In the genomic region with DNA sequence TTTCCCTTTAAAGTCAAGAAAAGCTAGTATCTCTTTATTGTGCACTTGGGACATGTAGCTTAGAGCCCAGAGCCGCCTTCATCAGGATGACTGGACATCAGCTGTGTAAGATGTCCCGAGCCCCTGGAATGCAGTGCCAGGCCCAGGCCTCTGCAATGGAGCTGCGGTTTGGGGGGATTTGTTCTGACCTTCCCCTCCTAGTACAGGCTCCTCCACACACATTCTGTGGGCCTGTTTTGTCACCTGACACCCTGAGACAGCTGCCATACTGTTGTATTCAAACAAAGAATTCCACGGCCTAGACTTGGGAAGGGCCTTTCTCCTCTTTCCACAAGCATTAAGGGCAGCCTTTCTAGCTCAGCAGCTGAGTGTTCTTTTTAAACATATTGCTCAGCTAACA, we compare ENCODE assay signal across 8 mouse cellular contexts. TPM values are rescaled to one million over a fixed set of nuclear protein-coding genes. Genes with fewer than 3 reads are reported as not detected.
DNase-seq lines count a peak whose midpoint lies in the region; ATAC-seq and TF ChIP-seq lines count a peak whose summit lies in the region.
"Had no signal": no experiment of that assay in that cellular context is flagged by ENCODE, and none has a peak within 500 bp of the region (broad histone marks: within the 10 kb centered on the region; RNA-seq: fewer than 3 reads in every experiment).

No protein-coding gene starts in this region.

- TF ChIP-seq POLR2A in olfactory bulb, adult 2 months (IDR thresholded peaks at IDR 0.05; ENCODE audit: insufficient read depth, low read depth, low read length) = no peak

- no peak overlapping the region for H3K4me3 ChIP-seq in layer of hippocampus, adult 2 months
- no peak overlapping the region for H3K4me3 ChIP-seq in hindbrain, embryonic 13.5 days
- H3K4me3 ChIP-seq in olfactory bulb, adult 2 months (ENCODE audit: insufficient read depth, low read depth, low read length) = no peak overlapping the region

- peaks cover 51% of the 10 kb centered on the region for H3K36me3 ChIP-seq in hindbrain, embryonic 13.5 days

- H3K4me1 ChIP-seq in hindbrain, embryonic 13.5 days (replicated peaks) = peaks cover 14% of the 10 kb centered on the region
- peaks cover 33% of the 10 kb centered on the region for H3K4me1 ChIP-seq in olfactory bulb, adult 2 months (ENCODE audit: control insufficient read depth, insufficient read depth, low read length)

- peak overlapping the region; percentile 94 for H3K27ac ChIP-seq in layer of hippocampus, adult 2 months
- peak overlapping the region; percentile 44; the same call in 1 of the 2 replicates for H3K27ac ChIP-seq in hindbrain, embryonic 13.5 days
- peak overlapping the region; percentile 7; the same call in 1 of the 2 replicates for H3K27ac ChIP-seq in olfactory bulb, adult 2 months (ENCODE audit: insufficient read depth, low read depth, low read length)

- H3K9ac ChIP-seq in hindbrain, embryonic 13.5 days = no peak overlapping the region

- no peaks in the 10 kb centered on the region for H3K27me3 ChIP-seq in hindbrain, embryonic 13.5 days

- WGBS in hindbrain, embryonic 13.5 days = 37% methylated on average over 4 of the region's 4 CpGs
- WGBS in olfactory bulb, adult 2 months = 60% methylated on average over 4 of the region's 4 CpGs

- no peak overlapping the region for H3K4me2 ChIP-seq in hindbrain, embryonic 13.5 days

- no peaks in the 10 kb centered on the region for H3K9me3 ChIP-seq in hindbrain, embryonic 13.5 days

- no peak for TF ChIP-seq CTCF in layer of hippocampus, adult 2 months (conservative IDR thresholded peaks at IDR 0.05)
- no peak for TF ChIP-seq CTCF in olfactory bulb, adult 2 months (IDR thresholded peaks at IDR 0.05; ENCODE audit: insufficient read depth, low read depth, low read length)

- no peak for ATAC-seq in hindbrain, embryonic 13.5 days (ENCODE audit: low FRiP score)
- no peak for ATAC-seq in megakaryocyte progenitor cell, adult 5-6 weeks (replicated peaks; ENCODE audit: poor library complexity)

- no peak for DNase-seq in layer of hippocampus, adult 2 months (ENCODE audit: low spot score in 2 of 2)
- no peak for DNase-seq in layer of hippocampus, adult 11-12 months (ENCODE audit: low spot score)
- DNase-seq in embryo, embryonic 9.5 days (ENCODE audit: extremely low spot score) = peak; percentile 18
- no peak for DNase-seq in left cerebral cortex, postnatal 36 days (ENCODE audit: low spot score in 2 of 2)
- DNase-seq: kidney, postnatal 14 days had no signal

- intact Hi-C loops in left cerebral cortex, postnatal 36 days (cut with DNase I) = no loop called here

RNA-seq across cellular contexts. Expression of gene Otulin, which starts 35.5 kb away (rescaled TPM):
- total RNA-seq in layer of hippocampus, adult 2 months (2021) = 10 to 100 TPM; 19.4 to 23.1 TPM
- polyA plus RNA-seq in hindbrain, embryonic 13.5 days (2015; fragmentation: Nextera tagmentation; extraction: Ambion mirVana) = 23.1 and 24.1 TPM in 2 replicates
- polyA plus RNA-seq in olfactory bulb, adult 2 months (2012; ENCODE audit: insufficient read depth, insufficient read length, low replicate concordance, missing spikeins) = not detected in 2 replicates
- 10 to 100 TPM; 20.5 to 25.8 TPM for total RNA-seq in left cerebral cortex, postnatal 36 days (2021)
- 71.6 and 72.0 TPM in 2 replicates for total RNA-seq in megakaryocyte progenitor cell, adult 5-6 weeks (2015)
- total RNA-seq in megakaryocyte progenitor cell, adult 5-6 weeks (2017) = 35.4 and 42.0 TPM in 2 replicates

Comparison
In these comparisons a context has a peak if more than half of its experiments do, and no peak if none do; other contexts are left out.
1. H3K27ac ChIP-seq: peak in every context shown above with its lines; median percentile 94 in layer of hippocampus, adult 2 months; 44 in hindbrain, embryonic 13.5 days; 7 in olfactory bulb, adult 2 months.